Comparison of ENCODE assay signal across 13 mouse cellular contexts in the genomic region with DNA sequence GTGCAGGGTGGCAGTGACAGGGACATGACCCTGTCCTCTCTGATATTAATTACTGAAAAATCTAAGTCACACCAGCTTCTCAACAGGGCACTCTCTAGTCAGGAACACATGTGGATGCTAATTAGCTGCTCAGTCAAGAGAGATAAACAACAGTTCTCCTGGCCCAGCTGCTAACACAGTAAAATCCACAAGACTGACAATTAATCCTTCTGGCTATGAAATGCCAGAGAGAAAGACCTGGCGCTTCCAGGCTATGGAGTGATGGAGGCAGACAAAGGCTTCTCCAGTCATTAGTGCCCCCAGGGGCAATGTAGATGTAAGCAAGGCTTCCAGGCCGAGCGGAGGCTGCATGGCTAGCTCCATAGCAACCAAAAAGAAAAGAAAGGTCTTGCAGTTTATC.
A peak's percentile ranks its signal among the peaks of the same experiment; 100 is the strongest.
DNase-seq lines count a peak whose midpoint lies in the region; ATAC-seq lines count a peak whose summit lies in the region.
"Had no signal": no experiment of that assay in that cellular context is flagged by ENCODE, and none has a peak within 500 bp of the region (broad histone marks: within the 10 kb centered on the region; RNA-seq: fewer than 3 reads in every experiment).

No protein-coding gene starts in this region.

- no peak overlapping the region for H3K4me3 ChIP-seq in embryonic facial prominence, embryonic 14.5 days (ENCODE audit: low read depth, low read length)
- no peak overlapping the region for H3K4me3 ChIP-seq in hindbrain, embryonic 10.5 days
- no peak overlapping the region for H3K4me3 ChIP-seq in midbrain, embryonic 13.5 days (replicated peaks)
- no peak overlapping the region for H3K4me3 ChIP-seq in kidney, embryonic 14.5 days (ENCODE audit: low read length)
- H3K4me3 ChIP-seq: heart, embryonic 13.5 days had no signal

- no peak for ATAC-seq in embryonic facial prominence, embryonic 14.5 days (ENCODE audit: low read depth)
- peak; percentile 94 for ATAC-seq in midbrain, embryonic 13.5 days
- ATAC-seq in kidney, embryonic 14.5 days (ENCODE audit: low FRiP score, low TSS enrichment), result no peak

- no peak overlapping the region for H3K27ac ChIP-seq in embryonic facial prominence, embryonic 14.5 days (replicated peaks; ENCODE audit: low read depth, low read length)
- H3K27ac ChIP-seq in hindbrain, embryonic 10.5 days, result peak overlapping the region; percentile 69
- H3K27ac ChIP-seq in midbrain, embryonic 13.5 days, result peak overlapping the region; percentile 72
- no peak overlapping the region for H3K27ac ChIP-seq in kidney, embryonic 14.5 days (ENCODE audit: low read depth, low read length)
- H3K27ac ChIP-seq: heart, embryonic 13.5 days had no signal

- H3K9ac ChIP-seq in embryonic facial prominence, embryonic 14.5 days (ENCODE audit: low read depth, low read length), result no peak overlapping the region
- no peak overlapping the region for H3K9ac ChIP-seq in midbrain, embryonic 13.5 days (replicated peaks)
- H3K9ac ChIP-seq in kidney, embryonic 14.5 days (ENCODE audit: low read depth, low read length), result no peak overlapping the region
- H3K9ac ChIP-seq: heart, embryonic 13.5 days had no signal

- WGBS in embryonic facial prominence, embryonic 14.5 days, result 22% methylated on average over 3 of the region's 3 CpGs
- WGBS in hindbrain, embryonic 10.5 days, result 17% methylated on average over 3 of the region's 3 CpGs
- 8% methylated on average over 3 of the region's 3 CpGs for WGBS in midbrain, embryonic 13.5 days
- WGBS in kidney, embryonic 14.5 days, result 57% methylated on average over 3 of the region's 3 CpGs

- no peaks in the 10 kb centered on the region for H3K9me3 ChIP-seq in embryonic facial prominence, embryonic 14.5 days (ENCODE audit: control insufficient read depth, low read length)
- no peaks in the 10 kb centered on the region for H3K9me3 ChIP-seq in hindbrain, embryonic 10.5 days
- no peaks in the 10 kb centered on the region for H3K9me3 ChIP-seq in midbrain, embryonic 13.5 days
- H3K9me3 ChIP-seq in kidney, embryonic 14.5 days (ENCODE audit: control insufficient read depth, low read length), result no peaks in the 10 kb centered on the region
- H3K9me3 ChIP-seq: heart, embryonic 13.5 days had no signal

- no peaks in the 10 kb centered on the region for H3K36me3 ChIP-seq in embryonic facial prominence, embryonic 14.5 days (ENCODE audit: control insufficient read depth, insufficient read depth, low read length)
- H3K36me3 ChIP-seq in hindbrain, embryonic 10.5 days, result no peaks in the 10 kb centered on the region
- H3K36me3 ChIP-seq in midbrain, embryonic 13.5 days, result no peaks in the 10 kb centered on the region
- H3K36me3 ChIP-seq in kidney, embryonic 14.5 days (ENCODE audit: control insufficient read depth, insufficient read depth, low read length), result no peaks in the 10 kb centered on the region
- H3K36me3 ChIP-seq: heart, embryonic 13.5 days had no signal

- no peak overlapping the region for H3K4me2 ChIP-seq in embryonic facial prominence, embryonic 14.5 days (ENCODE audit: low read depth, low read length)
- no peak overlapping the region for H3K4me2 ChIP-seq in midbrain, embryonic 13.5 days (replicated peaks)
- no peak overlapping the region for H3K4me2 ChIP-seq in kidney, embryonic 14.5 days (replicated peaks; ENCODE audit: low read depth, low read length)
- H3K4me2 ChIP-seq: heart, embryonic 13.5 days had no signal

- H3K4me1 ChIP-seq in embryonic facial prominence, embryonic 14.5 days (ENCODE audit: control insufficient read depth, insufficient read depth, low read length), result no peaks in the 10 kb centered on the region
- peaks cover 11% of the 10 kb centered on the region for H3K4me1 ChIP-seq in hindbrain, embryonic 10.5 days (replicated peaks)
- peaks cover 8% of the 10 kb centered on the region for H3K4me1 ChIP-seq in midbrain, embryonic 13.5 days (replicated peaks)
- H3K4me1 ChIP-seq in kidney, embryonic 14.5 days (ENCODE audit: control insufficient read depth, insufficient read depth, low read length), result no peaks in the 10 kb centered on the region
- H3K4me1 ChIP-seq: heart, embryonic 13.5 days had no signal

- DNase-seq in embryonic facial prominence, embryonic 14.5 days (ENCODE audit: low spot score), result peak; percentile 17
- DNase-seq in hindbrain, embryonic 10.5 days (ENCODE audit: low spot score), result peak; percentile 35
- no peak for DNase-seq in adrenal gland, adult 18-20 months (ENCODE audit: low spot score in 2 of 2)
- no peak for DNase-seq in frontal cortex, adult 2 months (ENCODE audit: extremely low spot score in 1 of 2, low spot score in 1 of 2)
- no peak for DNase-seq in spleen, postnatal 14 days (ENCODE audit: low spot score in 2 of 2)
- DNase-seq: adrenal gland, postnatal 36 days; cerebellum, adult 9-10 months; gastrocnemius, postnatal 14 days; kidney, postnatal 10 days; liver had no signal

- no peaks in the 10 kb centered on the region for H3K27me3 ChIP-seq in embryonic facial prominence, embryonic 14.5 days (replicated peaks; ENCODE audit: control insufficient read depth, insufficient read depth, low read length)
- H3K27me3 ChIP-seq in hindbrain, embryonic 10.5 days (ENCODE audit: insufficient read depth, poor library complexity, severe bottlenecking), result no peaks in the 10 kb centered on the region
- H3K27me3 ChIP-seq in midbrain, embryonic 13.5 days, result no peaks in the 10 kb centered on the region
- no peaks in the 10 kb centered on the region for H3K27me3 ChIP-seq in kidney, embryonic 14.5 days (ENCODE audit: control insufficient read depth, insufficient read depth, low read length)
- H3K27me3 ChIP-seq: heart, embryonic 13.5 days had no signal

Comparison
In these comparisons a context has a peak if more than half of its experiments do, and no peak if none do; other contexts are left out.
1. DNase-seq: peak in embryonic facial prominence, embryonic 14.5 days (single experiment) and hindbrain, embryonic 10.5 days (single experiment); none in adrenal gland, adult 18-20 months (0 of 2), frontal cortex, adult 2 months (0 of 2) and spleen, postnatal 14 days (0 of 2).
2. H3K27ac ChIP-seq: peak in hindbrain, embryonic 10.5 days (single experiment) and midbrain, embryonic 13.5 days (single experiment); none in embryonic facial prominence, embryonic 14.5 days (single experiment) and kidney, embryonic 14.5 days (single experiment).